Mouse (Mus musculus): Measurements from ENCODE around the gene Thap4. TPM values are rescaled to one million over a fixed set of nuclear protein-coding genes. Genes with fewer than 3 reads are reported as not detected.

Gene Thap4
- polyA plus RNA-seq, 1 experiment from 2014 or later, result 59.0 TPM

DNA sequence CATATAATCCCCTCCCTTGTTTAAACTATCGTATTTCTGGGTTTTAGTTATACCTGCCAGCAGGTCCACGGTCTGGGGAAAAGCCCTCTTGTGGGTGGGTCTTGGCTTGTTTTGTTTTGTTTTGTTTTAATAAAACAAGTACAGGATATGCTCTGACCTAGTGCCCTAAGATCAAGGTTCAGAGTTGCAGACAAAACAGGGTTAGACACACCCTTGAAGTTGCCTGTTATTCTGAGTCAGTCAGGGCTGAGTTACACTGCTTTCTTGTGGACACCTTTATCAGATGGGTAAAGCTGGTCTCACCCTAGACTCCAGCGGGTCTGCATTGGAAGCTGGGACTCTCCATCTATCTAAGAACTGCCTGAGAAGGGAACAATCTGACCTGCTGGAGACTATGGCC, 61.2 kb downstream of the Thap4 start:
- WGBS, result 44% methylated on average over 3 of the region's 3 CpGs
- no peaks in the 10 kb centered on the region; the same call in 1 of the 2 replicates for H3K4me1 ChIP-seq (replicated peaks; ENCODE audit: control insufficient read depth, insufficient read depth, low read length)
- H3K9ac ChIP-seq (ENCODE audit: low read depth, low read length), result no peak overlapping the region
- H3K4me2 ChIP-seq (replicated peaks; ENCODE audit: low read depth), result peak overlapping the region; percentile 18
- peaks cover 3% of the 10 kb centered on the region; the same call in 1 of the 2 replicates for H3K36me3 ChIP-seq (ENCODE audit: control insufficient read depth, insufficient read depth)
- no peak overlapping the region; the same call in 1 of the 2 replicates for H3K4me3 ChIP-seq (ENCODE audit: low read depth, low read length)
- no peaks in the 10 kb centered on the region for H3K27me3 ChIP-seq (replicated peaks; ENCODE audit: control insufficient read depth, insufficient read depth, low read length)
- TF ChIP-seq CTCF (IDR thresholded peaks at IDR 0.05; ENCODE audit: low read depth), result no peak
- peak overlapping the region; percentile 81 for H3K27ac ChIP-seq (ENCODE audit: low read depth, low read length)
- ATAC-seq, result peak; percentile 82
- H3K9me3 ChIP-seq (ENCODE audit: control insufficient read depth), result no peaks in the 10 kb centered on the region

DNA sequence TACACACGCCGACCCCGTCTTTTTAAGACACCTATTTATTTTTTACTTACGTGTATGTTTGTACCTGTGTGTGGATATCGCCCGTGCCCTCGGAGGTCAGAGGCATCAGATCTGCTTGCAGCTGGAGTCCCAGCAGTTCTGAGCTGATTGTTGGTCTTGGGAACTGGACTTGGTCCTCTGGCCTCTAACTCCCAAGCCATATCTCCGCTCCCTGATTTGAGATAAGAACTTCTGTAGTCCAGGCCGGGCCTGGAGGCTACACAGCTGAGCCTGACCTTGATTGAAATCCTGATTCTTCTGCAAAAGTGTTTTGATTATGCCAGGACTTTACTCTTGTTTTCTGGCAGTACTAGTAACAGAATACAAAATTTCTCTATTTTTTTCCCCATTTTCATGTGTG, 61.9 kb downstream of the Thap4 start:
- Histone ChIP-seq H3K27ac (ENCODE audit: low read depth, low read length) (peak overlapping the region; percentile 81), H3K4me3 (ENCODE audit: low read depth, low read length) (no peak overlapping the region)
- 56% methylated on average over 9 of the region's 9 CpGs for WGBS

DNA sequence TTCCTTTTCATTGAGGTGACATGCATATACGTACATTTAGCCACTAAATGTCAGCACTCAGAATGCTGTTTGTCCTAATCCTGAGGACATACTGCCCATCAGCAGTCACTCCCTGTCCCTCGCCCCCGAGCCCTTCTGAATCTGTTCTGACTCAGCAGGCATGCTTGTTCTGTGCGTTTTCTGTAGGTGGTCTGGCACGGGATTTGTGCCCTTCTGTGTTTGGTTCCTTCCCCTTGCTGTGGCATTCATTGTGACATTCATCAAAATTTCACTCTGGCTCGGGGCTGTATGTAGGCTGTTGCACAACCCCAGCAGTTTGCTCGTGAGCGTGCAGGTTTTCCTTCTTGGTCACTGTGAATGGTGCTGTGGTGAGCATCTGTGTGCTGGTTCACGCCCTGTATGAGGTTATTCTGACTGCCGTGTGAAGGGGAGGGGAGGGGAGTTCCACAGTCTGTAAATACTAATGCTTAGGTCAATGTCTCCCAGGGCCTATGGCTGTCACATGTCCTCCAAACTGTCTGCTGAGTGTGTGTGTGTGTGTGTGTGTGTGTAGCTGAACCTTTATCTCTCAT, 62.8 kb downstream of the Thap4 start:
- Histone ChIP-seq H3K36me3 (ENCODE audit: control insufficient read depth, insufficient read depth) (peaks cover 3% of the 10 kb centered on the region; the same call in 1 of the 2 replicates), H3K9ac (ENCODE audit: low read depth, low read length) (no peak overlapping the region), H3K27ac (ENCODE audit: low read depth, low read length) (peak overlapping the region; percentile 81), H3K27me3 (replicated peaks; ENCODE audit: control insufficient read depth, insufficient read depth, low read length) (no peaks in the 10 kb centered on the region), H3K4me3 (ENCODE audit: low read depth, low read length) (no peak overlapping the region), H3K4me2 (replicated peaks; ENCODE audit: low read depth) (no peak overlapping the region), H3K4me1 (replicated peaks; ENCODE audit: control insufficient read depth, insufficient read depth, low read length) (no peaks in the 10 kb centered on the region; the same call in 1 of the 2 replicates), H3K9me3 (ENCODE audit: control insufficient read depth) (no peaks in the 10 kb centered on the region)
- ATAC-seq, result peak; percentile 72
- 56% methylated on average over 10 of the region's 10 CpGs for WGBS
- TF ChIP-seq CTCF (IDR thresholded peaks at IDR 0.05; ENCODE audit: low read depth), result no peak

More for the DNA sequence above, 61.9 kb downstream of the Thap4 start:
- H3K9ac ChIP-seq (ENCODE audit: low read depth, low read length), result no peak overlapping the region
- ATAC-seq, result peak; percentile 44
- peaks cover 3% of the 10 kb centered on the region; the same call in 1 of the 2 replicates for H3K36me3 ChIP-seq (ENCODE audit: control insufficient read depth, insufficient read depth)
- no peaks in the 10 kb centered on the region; the same call in 1 of the 2 replicates for H3K4me1 ChIP-seq (replicated peaks; ENCODE audit: control insufficient read depth, insufficient read depth, low read length)
- H3K4me2 ChIP-seq (replicated peaks; ENCODE audit: low read depth), result peak overlapping the region; percentile 18; the same call in 1 of the 2 replicates
- H3K9me3 ChIP-seq (ENCODE audit: control insufficient read depth), result no peaks in the 10 kb centered on the region
- H3K27me3 ChIP-seq (replicated peaks; ENCODE audit: control insufficient read depth, insufficient read depth, low read length), result no peaks in the 10 kb centered on the region
- TF ChIP-seq CTCF (IDR thresholded peaks at IDR 0.05; ENCODE audit: low read depth), result no peak

DNA sequence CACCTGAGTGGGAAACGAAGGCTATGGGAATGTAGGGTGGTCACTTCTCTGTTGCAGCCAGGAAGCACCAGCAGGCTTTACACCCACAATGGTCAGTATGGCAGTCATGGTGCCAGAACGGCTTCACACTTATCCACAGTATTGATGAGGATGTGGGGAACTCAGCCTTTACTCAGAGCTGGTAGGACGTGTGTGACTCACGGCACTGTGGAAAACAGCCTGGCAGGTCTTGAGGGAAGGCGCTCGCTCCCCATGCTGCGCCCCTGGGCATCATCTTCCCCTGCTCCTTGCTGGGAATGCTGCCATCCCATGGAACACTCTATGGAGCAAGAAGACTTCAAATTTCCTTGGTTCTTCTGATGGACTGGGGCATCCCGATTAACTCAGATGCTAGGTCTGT, 63.6 kb downstream of the Thap4 start:
- WGBS, result 93% methylated on average over 8 of the region's 8 CpGs
- no peak overlapping the region for H3K4me3 ChIP-seq (ENCODE audit: low read depth, low read length)
- H3K9me3 ChIP-seq (ENCODE audit: control insufficient read depth), result no peaks in the 10 kb centered on the region
- peaks cover 4% of the 10 kb centered on the region; the same call in 1 of the 2 replicates for H3K4me1 ChIP-seq (replicated peaks; ENCODE audit: control insufficient read depth, insufficient read depth, low read length)
- H3K27me3 ChIP-seq (replicated peaks; ENCODE audit: control insufficient read depth, insufficient read depth, low read length), result no peaks in the 10 kb centered on the region
- ATAC-seq, result no peak
- no peak for TF ChIP-seq CTCF (IDR thresholded peaks at IDR 0.05; ENCODE audit: low read depth)
- no peak overlapping the region for H3K27ac ChIP-seq (ENCODE audit: low read depth, low read length)
- no peak overlapping the region for H3K9ac ChIP-seq (ENCODE audit: low read depth, low read length)
- no peak overlapping the region for H3K4me2 ChIP-seq (replicated peaks; ENCODE audit: low read depth)
- no peaks in the 10 kb centered on the region; the same call in 1 of the 2 replicates for H3K36me3 ChIP-seq (ENCODE audit: control insufficient read depth, insufficient read depth)

DNA sequence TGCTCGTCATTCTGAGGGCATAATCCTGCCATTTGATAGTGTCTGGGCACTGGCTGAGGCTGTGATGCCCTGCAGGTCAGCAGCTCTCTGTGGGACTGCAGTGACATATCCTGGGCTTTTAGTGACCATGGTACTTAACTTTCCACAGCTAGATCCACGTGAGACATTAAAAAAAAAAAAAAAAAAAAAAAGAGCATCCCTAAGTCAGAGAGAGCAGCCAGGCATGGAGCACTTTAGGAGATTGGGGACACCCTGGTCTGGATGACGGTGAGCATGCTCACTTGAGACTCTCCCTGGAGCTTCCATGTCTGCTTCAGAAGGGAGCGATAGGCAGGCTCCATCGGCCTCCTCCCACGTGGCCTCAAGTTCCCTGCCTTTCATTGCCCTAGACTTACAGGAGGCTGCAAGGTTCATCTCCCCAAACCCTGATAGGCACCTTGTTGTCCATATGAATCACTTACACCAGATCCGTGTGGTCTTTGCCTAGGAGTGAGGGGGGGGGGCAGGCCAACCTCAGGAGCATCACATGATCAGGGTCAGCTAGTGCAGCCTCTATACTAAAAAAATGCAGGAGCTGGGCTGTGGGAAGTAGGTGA, 64.7 kb downstream of the Thap4 start:
- 80% methylated on average over 7 of the region's 7 CpGs for WGBS
- no peak for ATAC-seq

DNA sequence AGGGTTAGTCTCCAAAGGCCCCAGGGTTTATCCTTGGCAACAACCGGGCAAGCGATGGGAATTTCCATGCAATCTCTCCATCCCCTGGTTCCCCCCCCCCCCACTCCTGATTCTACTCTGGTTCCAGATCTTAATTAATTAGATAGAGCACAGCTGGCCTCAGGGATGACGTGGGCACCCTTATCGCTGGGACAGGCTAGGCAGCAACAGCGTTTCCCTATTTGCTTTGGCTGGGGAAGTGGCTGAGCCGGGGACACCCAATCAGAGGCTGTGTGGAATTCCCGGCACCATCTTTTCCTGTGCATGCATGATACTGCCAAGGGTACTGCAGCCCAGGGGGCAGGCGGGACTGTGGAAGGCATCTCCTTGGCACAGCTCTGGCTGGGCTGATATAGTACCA, 66.5 kb downstream of the Thap4 start:
- no peak for ATAC-seq
- H3K9me3 ChIP-seq (ENCODE audit: control insufficient read depth), result no peaks in the 10 kb centered on the region
- WGBS, result 80% methylated on average over 8 of the region's 8 CpGs

More for the DNA sequence above, 64.7 kb downstream of the Thap4 start:
- Histone ChIP-seq H3K36me3 (ENCODE audit: control insufficient read depth, insufficient read depth) (no peaks in the 10 kb centered on the region; the same call in 1 of the 2 replicates), H3K27ac (ENCODE audit: low read depth, low read length) (no peak overlapping the region), H3K27me3 (replicated peaks; ENCODE audit: control insufficient read depth, insufficient read depth, low read length) (no peaks in the 10 kb centered on the region), H3K4me3 (ENCODE audit: low read depth, low read length) (no peak overlapping the region), H3K4me1 (replicated peaks; ENCODE audit: control insufficient read depth, insufficient read depth, low read length) (peaks cover 9% of the 10 kb centered on the region; the same call in 1 of the 2 replicates), H3K9me3 (ENCODE audit: control insufficient read depth) (no peaks in the 10 kb centered on the region), H3K4me2 (replicated peaks; ENCODE audit: low read depth) (no peak overlapping the region), H3K9ac (ENCODE audit: low read depth, low read length) (no peak overlapping the region)
- TF ChIP-seq CTCF (IDR thresholded peaks at IDR 0.05; ENCODE audit: low read depth), result no peak

More for the DNA sequence above, 66.5 kb downstream of the Thap4 start:
- H3K4me3 ChIP-seq (ENCODE audit: low read depth, low read length), result no peak overlapping the region
- H3K36me3 ChIP-seq (ENCODE audit: control insufficient read depth, insufficient read depth), result no peaks in the 10 kb centered on the region
- no peak overlapping the region for H3K9ac ChIP-seq (ENCODE audit: low read depth, low read length)
- 0 out of 2 replicates have a peak, but pooled peaks cover 9% of the 10 kb centered on the region for H3K4me1 ChIP-seq (replicated peaks; ENCODE audit: control insufficient read depth, insufficient read depth, low read length)
- H3K4me2 ChIP-seq (replicated peaks; ENCODE audit: low read depth), result no peak overlapping the region
- no peaks in the 10 kb centered on the region for H3K27me3 ChIP-seq (replicated peaks; ENCODE audit: control insufficient read depth, insufficient read depth, low read length)
- no peak overlapping the region for H3K27ac ChIP-seq (ENCODE audit: low read depth, low read length)
- no peak for TF ChIP-seq CTCF (IDR thresholded peaks at IDR 0.05; ENCODE audit: low read depth)

All from intestine, postnatal 0 days (tissue).